Mouse (Mus musculus): ENCODE data around the gene Arpc3. TPM values are rescaled to one million over a fixed set of nuclear protein-coding genes. Genes with fewer than 3 reads are reported as not detected.

The Arpc3 gene
- polyA plus RNA-seq, 1 experiment from 2014 or later: 128 TPM

- 95% methylated on average over 12 of the region's 12 CpGs for WGBS
- no peak for ATAC-seq (ENCODE audit: low FRiP score, low read depth)
- H3K4me1 ChIP-seq: peaks cover 8% of the 10 kb centered on the region; the same call in 1 of the 2 replicates
- H3K36me3 ChIP-seq: peaks cover 49% of the 10 kb centered on the region
- no peaks in the 10 kb centered on the region for H3K9me3 ChIP-seq
- H3K9ac ChIP-seq: no peak overlapping the region
- no peaks in the 10 kb centered on the region for H3K27me3 ChIP-seq (replicated peaks)
- no peak overlapping the region for H3K4me2 ChIP-seq (replicated peaks)
- H3K27ac ChIP-seq: no peak overlapping the region
- H3K4me3 ChIP-seq: no peak overlapping the region
Observed at GRCm38 (mm10) chr5:122378171-122378570, 13.5 kb upstream of the Arpc3 start.

GRCm38 (mm10) chr5:122379374-122380155 lies 12.1 kb upstream of the Arpc3 start:
- ATAC-seq (ENCODE audit: low FRiP score, low read depth): no peak
- H3K27me3 ChIP-seq (replicated peaks): no peaks in the 10 kb centered on the region
- no peak overlapping the region for H3K9ac ChIP-seq
- H3K36me3 ChIP-seq: peaks cover 49% of the 10 kb centered on the region
- no peak overlapping the region for H3K4me3 ChIP-seq
- WGBS: 58% methylated on average over 11 of the region's 11 CpGs
- no peaks in the 10 kb centered on the region for H3K4me1 ChIP-seq
- H3K27ac ChIP-seq: no peak overlapping the region
- no peaks in the 10 kb centered on the region for H3K9me3 ChIP-seq
- H3K4me2 ChIP-seq (replicated peaks): no peak overlapping the region

GRCm38 (mm10) chr5:122390006-122390405 lies 1.7 kb upstream of the Arpc3 start:
- Histone ChIP-seq H3K4me2 (replicated peaks) (no peak overlapping the region), H3K27ac (no peak overlapping the region), H3K4me3 (no peak overlapping the region), H3K27me3 (replicated peaks) (no peaks in the 10 kb centered on the region), H3K4me1 (peaks cover 13% of the 10 kb centered on the region), H3K36me3 (peaks cover 7% of the 10 kb centered on the region; the same call in 1 of the 2 replicates), H3K9ac (no peak overlapping the region), H3K9me3 (no peaks in the 10 kb centered on the region)
- ATAC-seq (ENCODE audit: low FRiP score, low read depth): no peak
- WGBS: 91% methylated on average over 5 of the region's 5 CpGs

GRCm38 (mm10) chr5:122390671-122391070 lies 1.0 kb upstream of the Arpc3 start:
- no peaks in the 10 kb centered on the region for H3K9me3 ChIP-seq
- ATAC-seq (ENCODE audit: low FRiP score, low read depth): no peak
- H3K4me1 ChIP-seq: peaks cover 13% of the 10 kb centered on the region
- H3K4me2 ChIP-seq (replicated peaks): no peak overlapping the region
- no peak overlapping the region for H3K4me3 ChIP-seq
- H3K27ac ChIP-seq: no peak overlapping the region
- no peaks in the 10 kb centered on the region for H3K27me3 ChIP-seq (replicated peaks)
- H3K9ac ChIP-seq: no peak overlapping the region
- H3K36me3 ChIP-seq: peaks cover 10% of the 10 kb centered on the region; the same call in 1 of the 2 replicates

GRCm38 (mm10) chr5:122391178-122391785 lies 396 bp upstream of the Arpc3 start:
- Histone ChIP-seq H3K4me1 (peaks cover 13% of the 10 kb centered on the region), H3K27me3 (replicated peaks) (no peaks in the 10 kb centered on the region), H3K9me3 (no peaks in the 10 kb centered on the region), H3K4me2 (replicated peaks) (peak overlapping the region; percentile 91; the same call in 1 of the 2 replicates), H3K36me3 (peaks cover 10% of the 10 kb centered on the region; the same call in 1 of the 2 replicates), H3K9ac (peak overlapping the region; percentile 77; the same call in 1 of the 2 replicates), H3K4me3 (peak overlapping the region; percentile 78), H3K27ac (no peak overlapping the region)
- no peak for ATAC-seq (ENCODE audit: low FRiP score, low read depth)
- WGBS: 56% methylated on average over 16 of the region's 16 CpGs

- H3K4me3 ChIP-seq: peak overlapping the region; percentile 78
- H3K27me3 ChIP-seq (replicated peaks): no peaks in the 10 kb centered on the region
- WGBS: 15% methylated on average over 19 of the region's 19 CpGs
- no peaks in the 10 kb centered on the region for H3K9me3 ChIP-seq
- peak overlapping the region; percentile 91 for H3K4me2 ChIP-seq (replicated peaks)
- H3K4me1 ChIP-seq: peaks cover 13% of the 10 kb centered on the region
- ATAC-seq (ENCODE audit: low FRiP score, low read depth): no peak
- peak overlapping the region; percentile 77 for H3K9ac ChIP-seq
- peaks cover 18% of the 10 kb centered on the region for H3K36me3 ChIP-seq
- no peak overlapping the region for H3K27ac ChIP-seq
Observed at GRCm38 (mm10) chr5:122392227-122393004, 738 bp downstream of the Arpc3 start.

- Histone ChIP-seq H3K4me2 (replicated peaks) (no peak overlapping the region), H3K4me1 (peaks cover 13% of the 10 kb centered on the region), H3K9me3 (no peaks in the 10 kb centered on the region), H3K36me3 (peaks cover 27% of the 10 kb centered on the region), H3K9ac (no peak overlapping the region), H3K27ac (no peak overlapping the region), H3K4me3 (no peak overlapping the region), H3K27me3 (replicated peaks) (no peaks in the 10 kb centered on the region)
- 51% methylated on average over 2 of the region's 2 CpGs for WGBS
- ATAC-seq (ENCODE audit: low FRiP score, low read depth): no peak
Observed at GRCm38 (mm10) chr5:122393887-122394286, 2.2 kb downstream of the Arpc3 start.

GRCm38 (mm10) chr5:122396791-122397190 lies 5.1 kb downstream of the Arpc3 start:
- Histone ChIP-seq H3K9ac (no peak overlapping the region), H3K36me3 (peaks cover 42% of the 10 kb centered on the region), H3K9me3 (no peaks in the 10 kb centered on the region), H3K4me3 (no peak overlapping the region), H3K27me3 (replicated peaks) (no peaks in the 10 kb centered on the region), H3K27ac (no peak overlapping the region), H3K4me2 (replicated peaks) (no peak overlapping the region), H3K4me1 (peaks cover 13% of the 10 kb centered on the region)
- ATAC-seq (ENCODE audit: low FRiP score, low read depth): no peak
- WGBS: 92% methylated on average over 10 of the region's 10 CpGs

- Histone ChIP-seq H3K4me2 (replicated peaks) (no peak overlapping the region), H3K27me3 (replicated peaks) (no peaks in the 10 kb centered on the region), H3K9me3 (no peaks in the 10 kb centered on the region), H3K9ac (no peak overlapping the region), H3K4me1 (peaks cover 10% of the 10 kb centered on the region), H3K4me3 (no peak overlapping the region), H3K36me3 (peaks cover 49% of the 10 kb centered on the region), H3K27ac (no peak overlapping the region)
- no peak for ATAC-seq (ENCODE audit: low FRiP score, low read depth)
- 90% methylated on average over 8 of the region's 8 CpGs for WGBS
Observed at GRCm38 (mm10) chr5:122397495-122397894, 5.8 kb downstream of the Arpc3 start.

GRCm38 (mm10) chr5:122399871-122400270 lies 8.2 kb downstream of the Arpc3 start:
- H3K9me3 ChIP-seq: no peaks in the 10 kb centered on the region
- ATAC-seq (ENCODE audit: low FRiP score, low read depth): no peak
- H3K27me3 ChIP-seq (replicated peaks): no peaks in the 10 kb centered on the region
- 97% methylated on average over 8 of the region's 8 CpGs for WGBS
- peaks cover 67% of the 10 kb centered on the region for H3K36me3 ChIP-seq
- H3K9ac ChIP-seq: no peak overlapping the region
- no peak overlapping the region for H3K27ac ChIP-seq
- no peaks in the 10 kb centered on the region for H3K4me1 ChIP-seq
- no peak overlapping the region for H3K4me3 ChIP-seq
- no peak overlapping the region for H3K4me2 ChIP-seq (replicated peaks)

GRCm38 (mm10) chr5:122400628-122401302 lies 9.1 kb downstream of the Arpc3 start:
- H3K4me1 ChIP-seq: no peaks in the 10 kb centered on the region
- H3K36me3 ChIP-seq: peaks cover 72% of the 10 kb centered on the region
- 91% methylated on average over 18 of the region's 18 CpGs for WGBS
- H3K4me3 ChIP-seq: no peak overlapping the region
- no peak for ATAC-seq (ENCODE audit: low FRiP score, low read depth)
- H3K27me3 ChIP-seq (replicated peaks): no peaks in the 10 kb centered on the region
- H3K9ac ChIP-seq: no peak overlapping the region
- no peak overlapping the region for H3K27ac ChIP-seq
- no peak overlapping the region for H3K4me2 ChIP-seq (replicated peaks)
- H3K9me3 ChIP-seq: no peaks in the 10 kb centered on the region

- Histone ChIP-seq H3K4me1 (no peaks in the 10 kb centered on the region), H3K27ac (no peak overlapping the region), H3K4me2 (replicated peaks) (no peak overlapping the region), H3K36me3 (peaks cover 77% of the 10 kb centered on the region), H3K4me3 (no peak overlapping the region), H3K9ac (no peak overlapping the region), H3K9me3 (0 out of 2 replicates have a peak, but pooled peaks cover 2% of the 10 kb centered on the region), H3K27me3 (replicated peaks) (no peaks in the 10 kb centered on the region)
- ATAC-seq (ENCODE audit: low FRiP score, low read depth): no peak
- WGBS: 25% methylated on average over 8 of the region's 8 CpGs
Observed at GRCm38 (mm10) chr5:122401303-122401640, 9.6 kb downstream of the Arpc3 start.
